Mouse (Mus musculus): ENCODE results near the gene Dnajc28.

- TF ChIP-seq CTCF (IDR thresholded peaks at IDR 0.05; ENCODE audit: low read depth) (no peak), EP300 (IDR thresholded peaks at IDR 0.05; ENCODE audit: low read depth) (no peak)
These were observed 27.3 kb upstream of the Dnajc28 start for GRCm38 (mm10) chr16:91645995-91646602.
